Mouse (Mus musculus): ENCODE measurements around the gene Gm20388. TPM values are rescaled to one million over a fixed set of nuclear protein-coding genes. Genes with fewer than 3 reads are reported as not detected.
A peak's percentile ranks its signal among the peaks of the same experiment; 100 is the strongest.

Gene Gm20388
- total RNA-seq, 2 experiments from 2014 or later: 11.4 to 18.1 TPM

GRCm38 (mm10) chr8:123381711-123382110 is 3471.1 kb downstream of the Gm20388 start:
- no peak for ATAC-seq (replicated peaks; ENCODE audit: low FRiP score, low TSS enrichment, poor library complexity, severe bottlenecking)

- ATAC-seq (replicated peaks; ENCODE audit: low FRiP score, low TSS enrichment, poor library complexity, severe bottlenecking): no peak
Observed at GRCm38 (mm10) chr8:123382516-123382915, 3471.9 kb downstream of the Gm20388 start.

GRCm38 (mm10) chr8:123384883-123385540 is 3474.4 kb downstream of the Gm20388 start:
- peak; percentile 67; the same call in 1 of the 2 replicates for ATAC-seq (replicated peaks; ENCODE audit: low FRiP score, low TSS enrichment, poor library complexity, severe bottlenecking)

- no peak for ATAC-seq (replicated peaks; ENCODE audit: low FRiP score, low TSS enrichment, poor library complexity, severe bottlenecking)
Observed at GRCm38 (mm10) chr8:123387041-123387440, 3476.4 kb downstream of the Gm20388 start.

GRCm38 (mm10) chr8:123387801-123388200 is 3477.2 kb downstream of the Gm20388 start:
- ATAC-seq (replicated peaks; ENCODE audit: low FRiP score, low TSS enrichment, poor library complexity, severe bottlenecking): no peak

- ATAC-seq (replicated peaks; ENCODE audit: low FRiP score, low TSS enrichment, poor library complexity, severe bottlenecking): no peak
Observed at GRCm38 (mm10) chr8:123389026-123389425, 3478.4 kb downstream of the Gm20388 start.

- peak; percentile 74 for ATAC-seq (replicated peaks; ENCODE audit: low FRiP score, low TSS enrichment, poor library complexity, severe bottlenecking)
Observed at GRCm38 (mm10) chr8:123398308-123398707, 3487.7 kb downstream of the Gm20388 start.

- no peak for ATAC-seq (replicated peaks; ENCODE audit: low FRiP score, low TSS enrichment, poor library complexity, severe bottlenecking)
Observed at GRCm38 (mm10) chr8:123401936-123402335, 3491.3 kb downstream of the Gm20388 start.

- no peak for ATAC-seq (replicated peaks; ENCODE audit: low FRiP score, low TSS enrichment, poor library complexity, severe bottlenecking)
Observed at GRCm38 (mm10) chr8:123402730-123403326, 3492.2 kb downstream of the Gm20388 start.

GRCm38 (mm10) chr8:123404521-123404920 is 3493.9 kb downstream of the Gm20388 start:
- no peak for ATAC-seq (replicated peaks; ENCODE audit: low FRiP score, low TSS enrichment, poor library complexity, severe bottlenecking)

- peak; percentile 35 for ATAC-seq (replicated peaks; ENCODE audit: low FRiP score, low TSS enrichment, poor library complexity, severe bottlenecking)
Observed at GRCm38 (mm10) chr8:123406786-123407185, 3496.1 kb downstream of the Gm20388 start, which contains the start of gene Mc1r. Mc1r (plus strand) TSS chr8:123407107.

GRCm38 (mm10) chr8:123407612-123408011 is 3497.0 kb downstream of the Gm20388 start:
- ATAC-seq (replicated peaks; ENCODE audit: low FRiP score, low TSS enrichment, poor library complexity, severe bottlenecking): no peak

- ATAC-seq (replicated peaks; ENCODE audit: low FRiP score, low TSS enrichment, poor library complexity, severe bottlenecking): peak; percentile 54
Observed at GRCm38 (mm10) chr8:123408586-123409544, 3498.2 kb downstream of the Gm20388 start.

- ATAC-seq (replicated peaks; ENCODE audit: low FRiP score, low TSS enrichment, poor library complexity, severe bottlenecking): peak; percentile 19
Observed at GRCm38 (mm10) chr8:123410049-123410587, 3499.5 kb downstream of the Gm20388 start.

GRCm38 (mm10) chr8:123410788-123411187 is 3500.1 kb downstream of the Gm20388 start:
- ATAC-seq (replicated peaks; ENCODE audit: low FRiP score, low TSS enrichment, poor library complexity, severe bottlenecking): no peak

GRCm38 (mm10) chr8:123411246-123411645 is 3500.6 kb downstream of the Gm20388 start, which contains the start of gene Tubb3:
Tubb3 (plus strand) TSS chr8:123411424.
- ATAC-seq (replicated peaks; ENCODE audit: low FRiP score, low TSS enrichment, poor library complexity, severe bottlenecking): peak; percentile 64

GRCm38 (mm10) chr8:123411781-123412327 is 3501.2 kb downstream of the Gm20388 start:
- no peak for ATAC-seq (replicated peaks; ENCODE audit: low FRiP score, low TSS enrichment, poor library complexity, severe bottlenecking)

- no peak for ATAC-seq (replicated peaks; ENCODE audit: low FRiP score, low TSS enrichment, poor library complexity, severe bottlenecking)
Observed at GRCm38 (mm10) chr8:123412560-123413170, 3502.0 kb downstream of the Gm20388 start.

- no peak for ATAC-seq (replicated peaks; ENCODE audit: low FRiP score, low TSS enrichment, poor library complexity, severe bottlenecking)
Observed at GRCm38 (mm10) chr8:123414255-123414654, 3503.6 kb downstream of the Gm20388 start.

Data from megakaryocyte-erythroid progenitor cell, adult 5-6 weeks (primary cell).